Mouse (Mus musculus) gastrocnemius, postnatal 25 days (tissue): ENCODE measurements around the gene Tox4. TPM values are rescaled to one million over a fixed set of nuclear protein-coding genes. Genes with fewer than 3 reads are reported as not detected.

Experiments
- DNase-seq: peaks from one replicate; pipeline ENCODE4 v3.0.0; 2022
- total RNA-seq, 2 experiments: library from RNA; stranded (reverse); gene quantifications; 1 replicate in 1 of 2; 2 replicates in 1 of 2; pipeline ENCODE4 v1.2.3; 2021

Tox4 gene
- total RNA-seq, 2 experiments from 2014 or later, result 35.8 to 41.6 TPM

- DNase-seq, result no peak
Observed at GRCm38 (mm10) chr14:52313931-52314807, 35.2 kb downstream of the Tox4 start.

GRCm38 (mm10) chr14:52314808-52315150 lies 35.8 kb downstream of the Tox4 start:
- DNase-seq, result no peak

GRCm38 (mm10) chr14:52315283-52315780 lies 36.4 kb downstream of the Tox4 start:
- DNase-seq, result no peak

- DNase-seq, result peak; percentile 59
Observed at GRCm38 (mm10) chr14:52315792-52316440, 37.0 kb downstream of the Tox4 start.

GRCm38 (mm10) chr14:52316441-52317225 lies 37.7 kb downstream of the Tox4 start:
- DNase-seq, result no peak

- DNase-seq, result no peak
Observed at GRCm38 (mm10) chr14:52319361-52319760, 40.4 kb downstream of the Tox4 start.

- DNase-seq, result no peak
Observed at GRCm38 (mm10) chr14:52325890-52326289, 46.9 kb downstream of the Tox4 start.

- no peak for DNase-seq
Observed at GRCm38 (mm10) chr14:52327375-52327901, 48.5 kb downstream of the Tox4 start.

- DNase-seq, result no peak
Observed at GRCm38 (mm10) chr14:52327910-52328812, 49.2 kb downstream of the Tox4 start, which contains the start of gene Sall2. Gene Sall2, minus strand, starts transcription at chr14:52328762.

GRCm38 (mm10) chr14:52331069-52331750 lies 52.3 kb downstream of the Tox4 start:
- no peak for DNase-seq

GRCm38 (mm10) chr14:52332171-52332570 lies 53.2 kb downstream of the Tox4 start:
- DNase-seq, result no peak

- DNase-seq, result peak; percentile 24
Observed at GRCm38 (mm10) chr14:52338751-52339511, 60.0 kb downstream of the Tox4 start.

GRCm38 (mm10) chr14:52339512-52339852 lies 60.5 kb downstream of the Tox4 start:
- DNase-seq, result no peak

Other genes with a start within 250 kb of the Tox4 start
- not detected for gene Olfr221, start 236.7 kb upstream of the Tox4 start, total RNA-seq
- gene Hnrnpc, start 175.1 kb upstream of the Tox4 start, total RNA-seq, result 10 to 100 TPM; 71.5 to 72.2 TPM
- gene Rpgrip1, start 168.4 kb upstream of the Tox4 start, total RNA-seq, result not detected
- gene Supt16, start 81.7 kb upstream of the Tox4 start, total RNA-seq, result 10 to 100 TPM; 11.7 to 11.9 TPM
- gene Chd8, start 21.4 kb upstream of the Tox4 start, total RNA-seq, result 10 to 100 TPM; 31.1 to 33.9 TPM
- 1 to 10 TPM; 2.3 to 3.5 TPM for gene Rab2b, start 399 bp downstream of the Tox4 start, total RNA-seq
- 10 to 100 TPM; 13.7 to 14.0 TPM for gene Mettl3, start 26.0 kb downstream of the Tox4 start, total RNA-seq
- 1 to 10 TPM in 1 of 2 experiments, under 1 TPM in 1; 0.87 to 1.1 TPM for gene Sall2, start 49.6 kb downstream of the Tox4 start, total RNA-seq
- gene Olfr1513, start 77.3 kb downstream of the Tox4 start, total RNA-seq, result not detected
- not detected for gene Olfr1512, start 100.0 kb downstream of the Tox4 start, total RNA-seq
- not detected for gene Olfr1511, start 118.2 kb downstream of the Tox4 start, total RNA-seq
- not detected for gene Olfr1510, start 135.2 kb downstream of the Tox4 start, total RNA-seq
- gene Olfr1509, start 163.8 kb downstream of the Tox4 start, total RNA-seq, result not detected
- gene Olfr1508, start 188.3 kb downstream of the Tox4 start, total RNA-seq, result not detected
- gene Olfr1507, start 216.6 kb downstream of the Tox4 start, total RNA-seq, result not detected